Mouse (Mus musculus) bone marrow macrophage, adult 2 months (primary cell): ENCODE measurements around the gene Cisd3.

Experiments
- CTCF ChIP-seq: IDR thresholded peaks from 2 replicates; pipeline ENCODE4 v1.5.1; 2012; ENCODE audit warnings: low read depth, mild to moderate bottlenecking, low read length, moderate library complexity
- POLR2A ChIP-seq: IDR thresholded peaks from 2 replicates; pipeline ENCODE4 v1.6.1; 2012; ENCODE audit warnings: mild to moderate bottlenecking, low read depth, low read length, borderline replicate concordance

GRCm38 (mm10) chr11:97702393-97702745, 16.7 kb downstream of the Cisd3 start:
- TF ChIP-seq CTCF (no peak), POLR2A (no peak)
